Mouse (Mus musculus) skeletal muscle tissue, adult 2 months (tissue): ENCODE measurements around the gene Cnrip1.

Experiments
- DNase-seq: peaks from one replicate; pipeline ENCODE4 v3.0.0-alpha.2; 2012; ENCODE audit warnings: low read depth, low spot score

Gene Cnrip1

GRCm38 (mm10) chr11:17107359-17107758 lies 56.0 kb downstream of the Cnrip1 start:
- no peak for DNase-seq

DNA sequence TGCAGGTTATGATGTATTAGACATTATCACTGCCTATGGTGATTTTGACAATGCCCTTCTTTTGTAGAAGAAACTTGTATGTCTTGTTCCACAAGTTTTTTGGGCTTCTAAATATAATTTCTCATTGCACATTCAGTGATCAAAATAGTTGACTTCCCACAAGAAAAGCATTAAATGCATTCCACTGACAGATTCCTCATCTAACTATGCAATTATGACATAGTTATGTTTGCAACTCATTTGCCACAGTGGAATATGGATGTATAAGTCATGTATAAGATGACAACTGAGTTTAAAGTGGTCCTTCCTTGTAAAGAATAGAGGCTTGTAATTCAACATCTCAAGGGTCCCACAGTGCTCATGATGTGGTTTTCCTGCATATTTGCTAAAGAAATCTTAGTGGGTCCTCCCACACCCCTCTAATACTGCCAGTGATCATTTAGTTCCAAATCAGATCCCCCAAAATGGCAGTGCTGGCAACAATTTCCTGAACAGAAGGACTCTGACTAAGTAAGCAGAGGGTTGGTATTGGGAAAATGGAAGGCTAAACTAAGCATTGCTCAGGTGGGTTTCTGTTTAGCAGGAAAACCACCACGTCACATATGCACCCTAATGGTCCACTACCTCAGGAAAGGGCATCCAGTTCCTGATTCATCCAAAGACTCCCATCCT lies 61.2 kb downstream of the Cnrip1 start:
- no peak for DNase-seq

DNA sequence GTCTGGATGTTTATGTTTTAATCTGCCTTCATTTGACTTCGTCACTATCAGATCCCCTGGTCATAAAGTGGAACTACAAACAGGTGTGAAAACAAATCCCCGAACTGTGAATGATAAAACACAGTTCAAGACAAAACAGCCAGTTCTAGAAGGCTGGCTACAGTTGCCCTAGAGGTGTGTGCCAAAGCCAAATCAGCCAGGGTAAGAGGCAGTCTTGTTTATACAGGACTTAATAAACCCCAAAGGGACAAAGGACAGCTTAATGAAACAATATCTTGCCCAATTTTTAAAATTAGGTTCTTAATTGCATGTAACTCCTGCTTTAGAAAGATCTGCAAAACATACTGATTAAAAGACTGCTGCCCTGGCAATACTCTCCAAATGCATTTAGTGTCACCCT lies 75.0 kb downstream of the Cnrip1 start:
- DNase-seq: no peak
